Mouse (Mus musculus): ENCODE measurements around the gene Rreb1. TPM values are rescaled to one million over a fixed set of nuclear protein-coding genes. Genes with fewer than 3 reads are reported as not detected.

The Rreb1 gene
- polyA plus RNA-seq, 1 experiment from 2014 or later = 5.3 TPM

DNA sequence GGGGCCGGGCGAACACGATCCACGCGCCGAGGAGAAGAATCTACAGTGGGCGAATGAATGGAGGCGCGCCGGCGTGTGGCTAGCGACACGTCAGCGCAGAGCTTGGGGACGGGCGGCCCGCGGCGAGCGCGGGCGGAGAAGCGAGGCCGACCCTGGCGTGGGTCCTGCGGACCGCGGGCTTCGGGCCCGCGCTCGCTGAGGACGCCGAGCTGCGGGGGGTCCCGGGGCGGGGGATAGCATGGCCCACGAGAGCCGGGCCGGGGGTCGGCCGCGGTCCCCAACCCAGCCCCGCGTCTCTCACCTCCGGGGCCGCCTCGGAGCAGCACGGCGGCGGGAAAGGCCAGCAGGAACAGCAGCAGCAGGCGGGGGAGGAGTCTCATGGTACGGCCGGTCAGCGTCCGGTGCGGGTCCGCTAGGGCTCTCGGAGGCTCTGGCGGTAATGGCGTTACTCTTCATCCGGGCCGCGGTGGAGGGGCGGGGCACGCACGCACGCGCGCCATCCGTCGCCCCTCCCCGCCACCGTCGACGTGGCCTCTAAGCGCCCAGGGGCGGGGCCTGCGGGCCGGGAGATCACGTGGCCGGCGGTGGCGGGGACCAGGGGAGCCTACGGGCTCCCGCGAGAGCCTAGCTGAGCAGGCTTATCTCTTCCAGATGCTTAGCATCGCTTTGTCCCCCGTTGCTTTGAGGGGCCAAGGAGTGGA lies 215.7 kb downstream of the Rreb1 start, which contains the start of gene Ssr1:
Gene Ssr1 (minus strand): TSS at position 514 of the 701 bp plus-strand sequence.
- peak within 1 kb of the TSS; percentile 94 for H3K27ac ChIP-seq
- WGBS = under 1% methylated on average over 72 of the region's 89 CpGs
- ATAC-seq (ENCODE audit: low FRiP score) = peak; percentile 99

DNA sequence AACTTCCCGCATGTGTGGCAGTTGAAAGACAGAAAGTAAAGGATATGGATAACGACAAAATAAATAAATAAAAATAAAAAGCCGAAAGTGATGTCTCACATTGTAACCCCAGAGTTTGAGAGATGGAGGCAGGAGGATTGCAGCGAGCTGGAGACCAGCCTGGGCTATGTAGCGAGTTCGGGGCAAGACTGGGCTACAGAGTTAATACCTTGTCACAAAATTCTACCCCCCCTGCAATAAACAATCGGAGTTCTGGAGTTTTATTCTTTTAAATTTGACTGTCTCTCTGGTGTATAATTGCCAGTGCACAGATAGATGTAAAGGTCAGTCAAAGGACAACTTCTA lies 216.2 kb downstream of the Rreb1 start:
- WGBS = 26% methylated on average over 7 of the region's 7 CpGs
- peak overlapping the region; percentile 95; the same call in 1 of the 2 replicates for H3K9ac ChIP-seq
- peak overlapping the region; percentile 73 for H3K4me2 ChIP-seq
- H3K4me3 ChIP-seq (replicated peaks) = peak overlapping the region; percentile 96
- peaks cover 8% of the 10 kb centered on the region for H3K4me1 ChIP-seq
- H3K9me3 ChIP-seq = no peaks in the 10 kb centered on the region
- peak overlapping the region; percentile 53; the same call in 1 of the 2 replicates for H3K27ac ChIP-seq
- ATAC-seq (ENCODE audit: low FRiP score) = peak; percentile 69
- H3K27me3 ChIP-seq = 0 out of 2 replicates have a peak, but pooled peaks cover 3% of the 10 kb centered on the region
- peaks cover 23% of the 10 kb centered on the region for H3K36me3 ChIP-seq (replicated peaks)

More for the DNA sequence above, 215.7 kb downstream of the Rreb1 start, which contains the start of gene Ssr1:
- Histone ChIP-seq H3K27me3 (0 out of 2 replicates have a peak, but pooled peaks cover 3% of the 10 kb centered on the region), H3K4me1 (peaks cover 8% of the 10 kb centered on the region), H3K4me3 (replicated peaks) (peak within 1 kb of the TSS; percentile 96), H3K9ac (peak within 1 kb of the TSS; percentile 95), H3K4me2 (peak within 1 kb of the TSS; percentile 73), H3K9me3 (no peaks in the 10 kb centered on the region), H3K36me3 (replicated peaks) (peaks cover 28% of the 10 kb centered on the region)

- Histone ChIP-seq H3K27ac (no peak overlapping the region), H3K36me3 (replicated peaks) (no peaks in the 10 kb centered on the region), H3K4me2 (no peak overlapping the region), H3K4me3 (replicated peaks) (no peak overlapping the region), H3K4me1 (no peaks in the 10 kb centered on the region), H3K9me3 (no peaks in the 10 kb centered on the region), H3K27me3 (0 out of 2 replicates have a peak, but pooled peaks cover 9% of the 10 kb centered on the region), H3K9ac (no peak overlapping the region)
- ATAC-seq (ENCODE audit: low FRiP score) = no peak
- 83% methylated on average over 3 of the region's 3 CpGs for WGBS
Measured at GRCm38 (mm10) chr13:37999713-38000112, 221.5 kb downstream of the Rreb1 start.

Other genes with a start within 250 kb of the Rreb1 start
- gene Ssr1, start 215.8 kb downstream of the Rreb1 start, polyA plus RNA-seq (2016; fragmentation: Nextera tagmentation; extraction: Ambion mirVana) = 94.0 and 110 TPM in 2 replicates

All from forebrain, embryonic 12.5 days (tissue).